ENCODE assay signal across 8 mouse cellular contexts in the genomic region with DNA sequence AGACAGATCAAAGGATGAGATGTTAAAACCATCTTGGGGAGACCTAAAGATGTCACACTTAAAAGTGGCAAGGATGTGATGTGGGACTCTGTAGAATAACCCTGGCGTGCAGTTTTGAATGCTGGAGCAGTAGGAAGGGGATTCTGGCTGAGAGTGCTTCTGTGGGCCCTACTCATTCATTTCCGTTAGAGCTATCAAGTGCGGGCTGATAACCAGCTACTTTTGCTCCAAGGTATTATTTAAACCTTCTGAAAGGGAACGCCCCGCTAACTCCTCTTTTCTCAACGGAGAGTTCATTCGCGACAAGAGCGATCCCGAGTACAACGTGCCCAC. TPM values are rescaled to one million over a fixed set of nuclear protein-coding genes. Genes with fewer than 3 reads are reported as not detected.
A peak's percentile ranks its signal among the peaks of the same experiment; 100 is the strongest.
DNase-seq lines count a peak whose midpoint lies in the region; ATAC-seq and TF ChIP-seq lines count a peak whose summit lies in the region.

No protein-coding gene starts in this region.

- no peak for ATAC-seq in hindbrain, postnatal 0 days
- ATAC-seq in midbrain, embryonic 16.5 days: peak; percentile 25

- H3K27me3 ChIP-seq in embryonic facial prominence, embryonic 10.5 days (replicated peaks; ENCODE audit: low read depth, poor library complexity, severe bottlenecking): no peaks in the 10 kb centered on the region
- no peaks in the 10 kb centered on the region for H3K27me3 ChIP-seq in hindbrain, postnatal 0 days (ENCODE audit: insufficient read depth, low read length)
- H3K27me3 ChIP-seq in midbrain, embryonic 16.5 days (ENCODE audit: control insufficient read depth, insufficient read depth, low read depth, low read length): no peaks in the 10 kb centered on the region

- peaks cover 1% of the 10 kb centered on the region; the same call in 1 of the 2 replicates for H3K9me3 ChIP-seq in embryonic facial prominence, embryonic 10.5 days
- no peaks in the 10 kb centered on the region for H3K9me3 ChIP-seq in hindbrain, postnatal 0 days (ENCODE audit: low read length)
- no peaks in the 10 kb centered on the region for H3K9me3 ChIP-seq in midbrain, embryonic 16.5 days (replicated peaks; ENCODE audit: control insufficient read depth, low read length, poor library complexity, severe bottlenecking)

- peaks cover 3% of the 10 kb centered on the region; the same call in 1 of the 2 replicates for H3K36me3 ChIP-seq in embryonic facial prominence, embryonic 10.5 days (replicated peaks)
- H3K36me3 ChIP-seq in hindbrain, postnatal 0 days (ENCODE audit: insufficient read depth, low read length): no peaks in the 10 kb centered on the region
- no peaks in the 10 kb centered on the region for H3K36me3 ChIP-seq in midbrain, embryonic 16.5 days (ENCODE audit: control insufficient read depth, insufficient read depth, low read length)

- intact Hi-C loops in left cerebral cortex, adult 2 months (cut with DNase I): no loop called here
- intact Hi-C loops in left cerebral cortex, postnatal 25 days (cut with DNase I): no loop called here

- peaks cover 19% of the 10 kb centered on the region for H3K4me1 ChIP-seq in embryonic facial prominence, embryonic 10.5 days
- peaks cover 7% of the 10 kb centered on the region; the same call in 1 of the 2 replicates for H3K4me1 ChIP-seq in hindbrain, postnatal 0 days (ENCODE audit: insufficient read depth, low read length)
- H3K4me1 ChIP-seq in midbrain, embryonic 16.5 days (ENCODE audit: control insufficient read depth, insufficient read depth, low read length): peaks cover 18% of the 10 kb centered on the region

- DNase-seq in left cerebral cortex, adult 2 months (ENCODE audit: extremely low spot score in 1 of 2, low spot score in 2 of 2): no peak
- no peak for DNase-seq in left cerebral cortex, postnatal 25 days (ENCODE audit: low spot score in 2 of 2)
- no peak for DNase-seq in embryonic facial prominence, embryonic 10.5 days (ENCODE audit: low spot score)
- no peak for DNase-seq in hindbrain, postnatal 0 days (ENCODE audit: low spot score)
- no peak for DNase-seq in T-cell, adult 2 months (ENCODE audit: low spot score)
- no peak for DNase-seq in thymus, postnatal 10 days (ENCODE audit: low spot score in 2 of 2)
- DNase-seq in cerebellum, adult 11 months: no peak

- H3K27ac ChIP-seq in left cerebral cortex, adult 2 months: peak overlapping the region; percentile 98
- H3K27ac ChIP-seq in embryonic facial prominence, embryonic 10.5 days (replicated peaks): peak overlapping the region; percentile 94
- peak overlapping the region; percentile 97 for H3K27ac ChIP-seq in hindbrain, postnatal 0 days
- peak overlapping the region; percentile 99 for H3K27ac ChIP-seq in midbrain, embryonic 16.5 days (ENCODE audit: low read length)

- H3K9ac ChIP-seq in hindbrain, postnatal 0 days (replicated peaks; ENCODE audit: low read length): peak overlapping the region; percentile 87
- peak overlapping the region; percentile 98 for H3K9ac ChIP-seq in midbrain, embryonic 16.5 days (ENCODE audit: low read depth, low read length)

- no peak for TF ChIP-seq CTCF in left cerebral cortex, adult 2 months (IDR thresholded peaks at IDR 0.05)
- no peak for TF ChIP-seq CTCF in hindbrain, postnatal 0 days (IDR thresholded peaks at IDR 0.05; ENCODE audit: low read depth)

- WGBS in embryonic facial prominence, embryonic 10.5 days: under 1% methylated on average over 11 of the region's 11 CpGs
- WGBS in hindbrain, postnatal 0 days: 1% methylated on average over 11 of the region's 11 CpGs
- WGBS in midbrain, embryonic 16.5 days: under 1% methylated on average over 11 of the region's 11 CpGs

- peak overlapping the region; percentile 96 for H3K4me3 ChIP-seq in left cerebral cortex, adult 2 months
- H3K4me3 ChIP-seq in embryonic facial prominence, embryonic 10.5 days: peak overlapping the region; percentile 96
- H3K4me3 ChIP-seq in hindbrain, postnatal 0 days (ENCODE audit: low read length): peak overlapping the region; percentile 97
- H3K4me3 ChIP-seq in midbrain, embryonic 16.5 days (ENCODE audit: low read depth, low read length): peak overlapping the region; percentile 83

- peak overlapping the region; percentile 82 for H3K4me2 ChIP-seq in hindbrain, postnatal 0 days (ENCODE audit: low read depth, low read length)
- peak overlapping the region; percentile 66 for H3K4me2 ChIP-seq in midbrain, embryonic 16.5 days (ENCODE audit: low read length)

RNA-seq across cellular contexts. Expression of a gene that starts 0.7 kb away (rescaled TPM):
- 10 to 100 TPM; 51.5 to 56.0 TPM for total RNA-seq in left cerebral cortex, adult 2 months (2021)
- 10 to 100 TPM; 53.6 to 56.9 TPM for total RNA-seq in left cerebral cortex, postnatal 25 days (2021)
- 17.0 and 17.5 TPM in 2 replicates for polyA plus RNA-seq in embryonic facial prominence, embryonic 10.5 days (2016; fragmentation: Nextera tagmentation; extraction: Ambion mirVana)
- 32.9 and 34.5 TPM in 2 replicates for total RNA-seq in hindbrain, postnatal 0 days (2014; rRNA removed)
- polyA plus RNA-seq in hindbrain, postnatal 0 days (2015; fragmentation: Nextera tagmentation; extraction: Ambion mirVana): 17.4 and 17.7 TPM in 2 replicates
- 28.4 and 30.0 TPM in 2 replicates for polyA plus RNA-seq in midbrain, embryonic 16.5 days (2015; fragmentation: Nextera tagmentation; extraction: Ambion mirVana)

RNA-seq across cellular contexts. Expression of a gene that starts 32.9 kb away (rescaled TPM):
- total RNA-seq in left cerebral cortex, adult 2 months (2021): 10 to 100 TPM; 56.0 to 57.2 TPM
- 10 to 100 TPM; 54.4 to 58.0 TPM for total RNA-seq in left cerebral cortex, postnatal 25 days (2021)
- polyA plus RNA-seq in embryonic facial prominence, embryonic 10.5 days (2016; fragmentation: Nextera tagmentation; extraction: Ambion mirVana): 103 and 104 TPM in 2 replicates
- 187 and 338 TPM in 2 replicates for total RNA-seq in hindbrain, postnatal 0 days (2014; rRNA removed)
- polyA plus RNA-seq in hindbrain, postnatal 0 days (2015; fragmentation: Nextera tagmentation; extraction: Ambion mirVana): 166 and 167 TPM in 2 replicates
- polyA plus RNA-seq in midbrain, embryonic 16.5 days (2015; fragmentation: Nextera tagmentation; extraction: Ambion mirVana): 140 and 148 TPM in 2 replicates
